Mouse (Mus musculus): ENCODE results near the gene Ino80b.

DNA sequence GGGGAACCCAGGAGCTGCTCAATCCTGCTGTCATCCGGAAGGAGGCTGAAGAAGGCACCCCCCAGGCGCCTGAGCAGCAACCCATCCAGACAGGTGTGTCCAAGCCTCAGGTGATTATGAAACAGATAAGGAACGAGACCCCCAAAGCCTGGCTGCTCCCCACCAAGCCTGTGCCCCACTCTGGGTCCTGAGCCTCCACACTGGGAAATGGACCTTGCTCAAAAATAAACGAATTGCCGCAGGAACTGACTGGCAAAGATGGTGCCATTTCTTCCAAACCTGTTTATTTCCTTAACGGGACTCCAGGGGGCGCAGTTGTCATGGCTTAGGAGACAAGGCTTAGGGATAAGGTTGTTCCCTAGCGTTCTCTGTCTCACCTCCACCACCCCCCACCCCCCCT lies 37.5 kb upstream of the Ino80b start:
- no peak for TF ChIP-seq POLR2A (IDR thresholded peaks at IDR 0.05; ENCODE audit: low read depth, low read length)
- TF ChIP-seq CTCF (IDR thresholded peaks at IDR 0.05; ENCODE audit: extremely low read depth, insufficient read length, insufficient replicate concordance, low read depth, low read length), result peak; percentile 66; the same call in 1 of the 2 replicates

All from small intestine, adult 2 months (tissue).